Mouse (Mus musculus): Measurements from ENCODE around the gene Vat1l. TPM values are rescaled to one million over a fixed set of nuclear protein-coding genes. Genes with fewer than 3 reads are reported as not detected.

Vat1l gene
- polyA plus RNA-seq, 2 experiments, result 0.01 TPM; not detected in 1

DNA sequence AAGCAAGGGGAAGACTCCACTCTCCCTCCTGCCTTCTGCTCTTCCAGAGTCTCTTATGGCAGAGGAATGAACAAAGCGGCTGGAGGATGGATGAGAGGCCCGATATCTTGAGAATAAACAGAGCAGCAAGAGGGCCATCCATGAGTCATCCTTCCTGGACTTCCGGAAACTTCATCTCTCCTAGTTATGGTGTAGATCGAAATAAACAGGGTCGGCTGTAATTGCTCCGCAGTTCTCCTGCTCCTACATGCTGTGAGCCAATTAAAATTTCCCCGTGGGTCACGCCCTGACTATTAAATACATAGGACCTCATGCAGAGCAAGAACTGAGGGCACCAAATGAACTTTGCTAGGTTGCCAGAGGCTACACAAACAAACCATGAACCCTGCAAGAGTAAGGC lies 155.1 kb downstream of the Vat1l start:
- TF ChIP-seq CTCF (IDR thresholded peaks at IDR 0.05; ENCODE audit: low read depth), result no peak
- TF ChIP-seq EP300 (IDR thresholded peaks at IDR 0.05; ENCODE audit: low read depth), result no peak
- Histone ChIP-seq H3K4me3 (ENCODE audit: insufficient read depth in 1 of 2, low read depth in 2 of 2, low read length in 2 of 2) (no peak overlapping the region), H3K9me3 (ENCODE audit: control insufficient read depth, low read length) (no peaks in the 10 kb centered on the region), H3K9ac (replicated peaks) (no peak overlapping the region), H3K4me2 (ENCODE audit: low read depth) (no peak overlapping the region), H3K27ac (no peak overlapping the region), H3K36me3 (replicated peaks; ENCODE audit: control insufficient read depth, insufficient read depth, low read depth) (no peaks in the 10 kb centered on the region), H3K4me1 (replicated peaks; ENCODE audit: control insufficient read depth in 2 of 2, insufficient read depth in 2 of 2, low read length in 1 of 2) (no peaks in the 10 kb centered on the region), H3K27me3 (ENCODE audit: control insufficient read depth, insufficient read depth, low read length) (no peaks in the 10 kb centered on the region)
- DNase-seq (ENCODE audit: low read depth in 3 of 3, low spot score in 3 of 3), result no peak
- no peak for ATAC-seq (ENCODE audit: insufficient read depth)
- 62% methylated on average over 8 of the region's 8 CpGs for WGBS (ENCODE audit: insufficient replicate concordance)

DNA sequence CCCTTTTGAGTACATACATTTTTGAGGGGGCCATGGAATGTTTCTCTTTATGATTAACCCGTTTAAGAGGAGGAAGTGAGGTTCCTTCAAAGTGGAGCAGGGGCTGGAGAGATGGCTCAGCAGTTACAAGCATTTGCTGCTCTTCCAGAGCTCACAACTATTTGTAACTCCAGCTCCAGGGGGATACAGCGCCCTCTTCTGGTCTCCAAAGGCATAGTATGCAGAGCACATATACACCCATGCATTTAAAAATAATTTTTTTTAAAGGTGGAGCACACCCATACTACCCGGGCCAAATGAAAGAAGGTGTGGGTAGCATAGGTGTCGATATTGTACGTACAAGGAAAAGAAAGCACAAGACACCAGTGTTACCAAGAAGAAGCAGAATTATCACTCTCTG lies 157.8 kb downstream of the Vat1l start:
- TF ChIP-seq CTCF (IDR thresholded peaks at IDR 0.05; ENCODE audit: low read depth), result peak; percentile 23; the same call in 1 of the 2 replicates
- TF ChIP-seq EP300 (IDR thresholded peaks at IDR 0.05; ENCODE audit: low read depth), result no peak
- no peak overlapping the region for H3K4me2 ChIP-seq (ENCODE audit: low read depth)
- ATAC-seq (ENCODE audit: insufficient read depth) (no peak), DNase-seq (ENCODE audit: low read depth in 3 of 3, low spot score in 3 of 3) (no peak)
- no peaks in the 10 kb centered on the region for H3K36me3 ChIP-seq (replicated peaks; ENCODE audit: control insufficient read depth, insufficient read depth, low read depth)
- no peaks in the 10 kb centered on the region for H3K27me3 ChIP-seq (ENCODE audit: control insufficient read depth, insufficient read depth, low read length)
- no peak overlapping the region for H3K9ac ChIP-seq (replicated peaks)
- no peaks in the 10 kb centered on the region for H3K9me3 ChIP-seq (ENCODE audit: control insufficient read depth, low read length)
- H3K4me3 ChIP-seq (ENCODE audit: insufficient read depth in 1 of 2, low read depth in 2 of 2, low read length in 2 of 2), result no peak overlapping the region
- no peak overlapping the region for H3K27ac ChIP-seq
- no peaks in the 10 kb centered on the region for H3K4me1 ChIP-seq (replicated peaks; ENCODE audit: control insufficient read depth in 2 of 2, insufficient read depth in 2 of 2, low read length in 1 of 2)
- WGBS (ENCODE audit: insufficient replicate concordance), result 50% methylated on average over 5 of the region's 5 CpGs

DNA sequence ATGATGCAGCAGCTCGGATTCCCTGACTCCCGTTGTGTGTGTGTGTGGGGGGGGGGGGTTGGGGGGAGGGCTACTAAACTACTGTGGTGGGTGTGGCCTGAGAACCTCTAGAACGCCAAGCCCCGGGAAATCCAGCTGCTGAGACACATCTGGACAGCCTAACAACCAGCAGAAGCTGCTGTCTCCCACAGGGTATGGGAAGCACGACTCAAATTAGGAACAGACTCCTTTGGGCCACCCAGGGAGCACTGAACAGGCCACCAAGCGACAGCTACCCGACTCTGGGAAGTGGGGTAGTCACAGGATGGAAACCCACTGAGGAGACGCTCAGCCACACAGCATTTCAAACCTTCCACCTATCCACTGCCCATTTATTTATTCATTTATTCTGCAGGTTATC lies 158.2 kb downstream of the Vat1l start:
- H3K4me3 ChIP-seq (ENCODE audit: insufficient read depth in 1 of 2, low read depth in 2 of 2, low read length in 2 of 2), result no peak overlapping the region
- 38% methylated on average over 8 of the region's 8 CpGs for WGBS (ENCODE audit: insufficient replicate concordance)

DNA sequence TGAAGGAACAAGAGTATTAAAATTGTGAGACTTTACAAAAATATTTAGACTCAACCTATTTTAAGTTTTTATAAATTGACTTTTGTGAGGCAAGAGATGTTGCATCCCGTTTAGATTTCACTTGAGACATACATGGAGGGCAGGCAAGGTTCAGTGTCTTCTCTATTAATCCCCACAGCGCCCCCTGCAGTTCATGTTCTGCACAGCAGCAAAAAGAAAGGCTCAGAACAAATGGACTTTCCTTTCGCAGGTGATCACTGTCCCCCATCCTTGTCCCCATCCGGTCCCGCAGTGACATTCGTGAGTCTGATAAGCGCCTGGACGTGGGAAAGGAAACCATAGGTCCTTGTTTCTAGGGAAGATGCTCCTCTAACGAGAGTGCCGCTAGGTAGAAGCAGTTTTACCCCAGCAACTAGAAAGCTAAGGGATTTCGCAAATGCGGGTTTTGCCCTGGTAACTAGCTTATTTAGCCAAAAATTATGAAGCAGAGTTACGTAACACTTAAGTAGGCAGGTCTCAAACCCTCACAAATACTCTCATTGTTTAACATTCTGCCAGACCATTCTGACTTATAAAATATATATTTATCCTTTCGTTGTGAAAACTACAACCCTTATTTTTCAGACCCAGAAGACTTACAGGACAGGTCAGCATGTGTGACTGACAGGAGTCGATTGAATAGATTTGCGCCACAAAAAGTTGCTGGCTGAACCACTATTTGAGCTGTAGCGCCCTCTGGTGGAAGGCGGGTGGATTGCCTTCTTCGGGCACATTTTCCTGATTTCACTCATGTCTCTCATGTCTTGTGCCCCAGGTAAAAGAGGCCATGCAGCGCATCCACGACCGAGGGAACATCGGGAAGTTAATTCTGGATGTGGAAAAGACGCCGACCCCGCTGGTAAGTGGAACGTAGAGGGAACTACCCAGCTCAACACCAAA lies 163.9 kb downstream of the Vat1l start:
- Histone ChIP-seq H3K4me3 (ENCODE audit: insufficient read depth in 1 of 2, low read depth in 2 of 2, low read length in 2 of 2) (no peak overlapping the region), H3K9ac (replicated peaks) (no peak overlapping the region), H3K36me3 (replicated peaks; ENCODE audit: control insufficient read depth, insufficient read depth, low read depth) (no peaks in the 10 kb centered on the region), H3K27ac (no peak overlapping the region), H3K4me2 (ENCODE audit: low read depth) (no peak overlapping the region), H3K27me3 (ENCODE audit: control insufficient read depth, insufficient read depth, low read length) (no peaks in the 10 kb centered on the region), H3K9me3 (ENCODE audit: control insufficient read depth, low read length) (no peaks in the 10 kb centered on the region), H3K4me1 (replicated peaks; ENCODE audit: control insufficient read depth in 2 of 2, insufficient read depth in 2 of 2, low read length in 1 of 2) (no peaks in the 10 kb centered on the region)
- TF ChIP-seq EP300 (IDR thresholded peaks at IDR 0.05; ENCODE audit: low read depth) (no peak), CTCF (IDR thresholded peaks at IDR 0.05; ENCODE audit: low read depth) (peak; percentile 87)
- ATAC-seq (ENCODE audit: insufficient read depth), result no peak
- peak; percentile 11 to 38 (median 24) for DNase-seq (ENCODE audit: low read depth in 3 of 3, low spot score in 3 of 3)
- 27% methylated on average over 27 of the region's 27 CpGs for WGBS (ENCODE audit: insufficient replicate concordance)

More for the DNA sequence above, 158.2 kb downstream of the Vat1l start:
- Histone ChIP-seq H3K9me3 (ENCODE audit: control insufficient read depth, low read length) (no peaks in the 10 kb centered on the region), H3K27me3 (ENCODE audit: control insufficient read depth, insufficient read depth, low read length) (no peaks in the 10 kb centered on the region), H3K27ac (no peak overlapping the region), H3K4me1 (replicated peaks; ENCODE audit: control insufficient read depth in 2 of 2, insufficient read depth in 2 of 2, low read length in 1 of 2) (no peaks in the 10 kb centered on the region), H3K4me2 (ENCODE audit: low read depth) (no peak overlapping the region), H3K9ac (replicated peaks) (no peak overlapping the region), H3K36me3 (replicated peaks; ENCODE audit: control insufficient read depth, insufficient read depth, low read depth) (no peaks in the 10 kb centered on the region)
- ATAC-seq (ENCODE audit: insufficient read depth) (no peak), DNase-seq (ENCODE audit: low read depth in 3 of 3, low spot score in 3 of 3) (no peak)
- TF ChIP-seq EP300 (IDR thresholded peaks at IDR 0.05; ENCODE audit: low read depth) (no peak), CTCF (IDR thresholded peaks at IDR 0.05; ENCODE audit: low read depth) (no peak)

DNA sequence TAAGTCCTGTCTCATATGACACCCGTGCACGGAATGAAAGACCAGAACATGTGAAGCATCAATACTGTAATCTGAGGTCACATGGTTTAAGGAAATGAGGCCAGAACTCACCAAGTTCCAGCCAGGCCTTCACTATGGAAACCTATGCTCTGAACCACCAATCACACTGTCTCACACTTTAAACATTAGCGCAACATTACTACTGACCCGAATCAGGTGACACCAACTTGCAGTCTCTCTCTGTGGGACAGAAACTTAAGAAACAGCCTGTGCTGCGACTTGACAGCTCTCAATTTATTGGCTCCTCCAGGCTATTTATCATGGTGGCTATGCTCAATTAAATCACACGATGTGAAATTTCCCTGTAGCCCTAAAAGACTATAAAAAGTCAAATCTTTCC lies 169.0 kb downstream of the Vat1l start:
- 61% methylated on average over 6 of the region's 6 CpGs for WGBS (ENCODE audit: insufficient replicate concordance)
- Histone ChIP-seq H3K4me3 (ENCODE audit: insufficient read depth in 1 of 2, low read depth in 2 of 2, low read length in 2 of 2) (no peak overlapping the region), H3K36me3 (replicated peaks; ENCODE audit: control insufficient read depth, insufficient read depth, low read depth) (no peaks in the 10 kb centered on the region), H3K4me1 (replicated peaks; ENCODE audit: control insufficient read depth in 2 of 2, insufficient read depth in 2 of 2, low read length in 1 of 2) (no peaks in the 10 kb centered on the region), H3K4me2 (ENCODE audit: low read depth) (no peak overlapping the region), H3K27ac (no peak overlapping the region), H3K9me3 (ENCODE audit: control insufficient read depth, low read length) (no peaks in the 10 kb centered on the region), H3K27me3 (ENCODE audit: control insufficient read depth, insufficient read depth, low read length) (no peaks in the 10 kb centered on the region), H3K9ac (replicated peaks) (no peak overlapping the region)
- no peak for TF ChIP-seq CTCF (IDR thresholded peaks at IDR 0.05; ENCODE audit: low read depth)
- TF ChIP-seq EP300 (IDR thresholded peaks at IDR 0.05; ENCODE audit: low read depth), result no peak
- DNase-seq (ENCODE audit: low read depth in 3 of 3, low spot score in 3 of 3) (no peak), ATAC-seq (ENCODE audit: insufficient read depth) (no peak)
